Mouse (Mus musculus): ENCODE data around the gene Lrriq4. TPM values are rescaled to one million over a fixed set of nuclear protein-coding genes. Genes with fewer than 3 reads are reported as not detected.

Gene Lrriq4
- polyA plus RNA-seq, 1 experiment from 2014 or later = not detected

Other genes starting within 250 kb of the Lrriq4 start
- 21.0 and 22.4 TPM in 2 replicates for gene Mecom, start 96.5 kb upstream of the Lrriq4 start, polyA plus RNA-seq (2015; fragmentation: Nextera tagmentation; extraction: Ambion mirVana)
- not detected in 2 replicates for gene Actrt3, start 44.6 kb upstream of the Lrriq4 start, polyA plus RNA-seq (2015; fragmentation: Nextera tagmentation; extraction: Ambion mirVana)
- gene Mynn, start 42.4 kb upstream of the Lrriq4 start, polyA plus RNA-seq (2015; fragmentation: Nextera tagmentation; extraction: Ambion mirVana) = 20.5 and 20.7 TPM in 2 replicates
- 0.39 and 0.66 TPM in 2 replicates for gene Lrrc34, start 3.4 kb downstream of the Lrriq4 start, polyA plus RNA-seq (2015; fragmentation: Nextera tagmentation; extraction: Ambion mirVana)
- not detected in 2 replicates for gene Lrrc31, start 55.3 kb downstream of the Lrriq4 start, polyA plus RNA-seq (2015; fragmentation: Nextera tagmentation; extraction: Ambion mirVana)
- not detected in 2 replicates for gene Samd7, start 101.8 kb downstream of the Lrriq4 start, polyA plus RNA-seq (2015; fragmentation: Nextera tagmentation; extraction: Ambion mirVana)
- 54.3 and 60.4 TPM in 2 replicates for gene Sec62, start 148.4 kb downstream of the Lrriq4 start, polyA plus RNA-seq (2015; fragmentation: Nextera tagmentation; extraction: Ambion mirVana)
- 0.92 and 1.1 TPM in 2 replicates for gene Gpr160, start 211.4 kb downstream of the Lrriq4 start, polyA plus RNA-seq (2015; fragmentation: Nextera tagmentation; extraction: Ambion mirVana)